Mouse (Mus musculus): ENCODE measurements around the gene Arid4a.

Gene Arid4a

GRCm38 (mm10) chr12:71147641-71148040 lies 131.9 kb downstream of the Arid4a start:
- peak; percentile 29 to 38 for DNase-seq (ENCODE audit: low spot score in 2 of 2)
